Mouse (Mus musculus): ENCODE data around the gene Lrp1.

Gene Lrp1

GRCm38 (mm10) chr10:127557397-127557796, 63.6 kb downstream of the Lrp1 start:
- no peak for DNase-seq (ENCODE audit: low read depth, low spot score)

GRCm38 (mm10) chr10:127555703-127556102, 65.2 kb downstream of the Lrp1 start:
- peak; percentile 75 for DNase-seq (ENCODE audit: low read depth, low spot score)

GRCm38 (mm10) chr10:127549892-127550291, 71.1 kb downstream of the Lrp1 start:
- no peak for DNase-seq (ENCODE audit: low read depth, low spot score)

GRCm38 (mm10) chr10:127548236-127548635, 72.7 kb downstream of the Lrp1 start:
- no peak for DNase-seq (ENCODE audit: low read depth, low spot score)

- no peak for DNase-seq (ENCODE audit: low read depth, low spot score)
Observed at GRCm38 (mm10) chr10:127546505-127546904, 74.4 kb downstream of the Lrp1 start.

GRCm38 (mm10) chr10:127544375-127544774, 76.6 kb downstream of the Lrp1 start:
- no peak for DNase-seq (ENCODE audit: low read depth, low spot score)

GRCm38 (mm10) chr10:127543916-127544315, 77.0 kb downstream of the Lrp1 start:
- DNase-seq (ENCODE audit: low read depth, low spot score) = no peak

- DNase-seq (ENCODE audit: low read depth, low spot score) = peak; percentile 62
Observed at GRCm38 (mm10) chr10:127542720-127543119, 78.2 kb downstream of the Lrp1 start.

- peak; percentile 88 for DNase-seq (ENCODE audit: low read depth, low spot score)
Observed at GRCm38 (mm10) chr10:127542084-127542483, 78.9 kb downstream of the Lrp1 start.

GRCm38 (mm10) chr10:127541510-127541909, 79.4 kb downstream of the Lrp1 start:
- DNase-seq (ENCODE audit: low read depth, low spot score) = no peak

- peak; percentile 92 for DNase-seq (ENCODE audit: low read depth, low spot score)
Observed at GRCm38 (mm10) chr10:127537854-127538583, 82.9 kb downstream of the Lrp1 start.

- peak; percentile 82 for DNase-seq (ENCODE audit: low read depth, low spot score)
Observed at GRCm38 (mm10) chr10:127536586-127537314, 84.2 kb downstream of the Lrp1 start.

- DNase-seq (ENCODE audit: low read depth, low spot score) = no peak
Observed at GRCm38 (mm10) chr10:127534929-127535384, 86.0 kb downstream of the Lrp1 start.

GRCm38 (mm10) chr10:127534036-127534928, 86.7 kb downstream of the Lrp1 start, which contains the start of gene Nxph4:
Gene Nxph4, minus strand, starts transcription at chr10:127534559.
- DNase-seq (ENCODE audit: low read depth, low spot score) = no peak

GRCm38 (mm10) chr10:127531548-127531947, 89.4 kb downstream of the Lrp1 start:
- DNase-seq (ENCODE audit: low read depth, low spot score) = no peak

GRCm38 (mm10) chr10:127530945-127531344, 90.0 kb downstream of the Lrp1 start:
- no peak for DNase-seq (ENCODE audit: low read depth, low spot score)

- peak; percentile 56 for DNase-seq (ENCODE audit: low read depth, low spot score)
Observed at GRCm38 (mm10) chr10:127527481-127527880, 93.5 kb downstream of the Lrp1 start.

GRCm38 (mm10) chr10:127526681-127527080, 94.3 kb downstream of the Lrp1 start:
- DNase-seq (ENCODE audit: low read depth, low spot score) = peak; percentile 71

GRCm38 (mm10) chr10:127526048-127526447, 94.9 kb downstream of the Lrp1 start:
- DNase-seq (ENCODE audit: low read depth, low spot score) = no peak

- DNase-seq (ENCODE audit: low read depth, low spot score) = no peak
Observed at GRCm38 (mm10) chr10:127524646-127525255, 96.2 kb downstream of the Lrp1 start.

- peak; percentile 94 for DNase-seq (ENCODE audit: low read depth, low spot score)
Observed at GRCm38 (mm10) chr10:127522088-127522581, 98.8 kb downstream of the Lrp1 start, which contains the start of gene Shmt2. Gene Shmt2, minus strand, starts transcription at chr10:127522444.

Data from brain, adult 2 months (tissue).